Mouse (Mus musculus): ENCODE results near the gene Dgat2. TPM values are rescaled to one million over a fixed set of nuclear protein-coding genes. Genes with fewer than 3 reads are reported as not detected.

The Dgat2 gene
- polyA plus RNA-seq, 1 experiment from 2014 or later = 249 TPM

DNA sequence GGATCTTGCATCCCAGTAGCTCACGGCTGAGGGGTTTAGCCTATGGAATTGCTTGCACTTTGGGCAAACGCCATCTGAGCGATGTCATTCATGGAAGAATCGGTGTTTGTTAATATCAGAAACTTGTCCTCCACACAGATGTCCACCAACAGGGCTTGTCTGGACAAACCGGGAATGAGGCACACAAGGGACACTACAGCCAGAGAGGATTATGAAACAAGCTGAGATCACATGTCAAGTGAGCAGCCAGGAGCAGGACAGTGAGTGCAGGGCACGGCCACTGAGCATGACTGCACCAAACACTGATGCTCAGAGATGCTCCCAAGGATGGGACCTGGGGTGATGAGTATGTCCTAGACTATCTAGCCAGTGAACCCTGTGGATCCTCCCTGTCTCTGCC lies 42.9 kb upstream of the Dgat2 start:
- TF ChIP-seq EP300 (IDR thresholded peaks at IDR 0.05; ENCODE audit: low read depth) (no peak), CTCF (IDR thresholded peaks at IDR 0.05; ENCODE audit: low read depth) (no peak)
- ATAC-seq (peak; percentile 70), DNase-seq (no peak)
- Histone ChIP-seq H3K4me1 (ENCODE audit: insufficient read depth) (peaks cover 21% of the 10 kb centered on the region), H3K36me3 (replicated peaks; ENCODE audit: insufficient read depth, low read length) (peaks cover 6% of the 10 kb centered on the region; the same call in 1 of the 2 replicates), H3K27ac (ENCODE audit: low read depth) (peak overlapping the region; percentile 90), H3K4me3 (ENCODE audit: low read depth, low read length) (no peak overlapping the region), H3K4me2 (ENCODE audit: low read depth, low read length) (no peak overlapping the region), H3K9ac (replicated peaks) (no peak overlapping the region), H3K27me3 (ENCODE audit: insufficient read depth, low read length) (no peaks in the 10 kb centered on the region), H3K9me3 (ENCODE audit: low read length) (no peaks in the 10 kb centered on the region)
- 55% methylated on average over 6 of the region's 6 CpGs for WGBS (ENCODE audit: insufficient replicate concordance)

GRCm38 (mm10) chr7:99224648-99225190 lies 42.2 kb upstream of the Dgat2 start:
- peak; percentile 61 for DNase-seq
- TF ChIP-seq EP300 (IDR thresholded peaks at IDR 0.05; ENCODE audit: low read depth) (no peak; the same call in 1 of the 2 replicates), CTCF (IDR thresholded peaks at IDR 0.05; ENCODE audit: low read depth) (no peak)

GRCm38 (mm10) chr7:99224225-99224624 lies 41.7 kb upstream of the Dgat2 start:
- Histone ChIP-seq H3K9me3 (ENCODE audit: low read length) (no peaks in the 10 kb centered on the region), H3K4me1 (ENCODE audit: insufficient read depth) (peaks cover 16% of the 10 kb centered on the region), H3K4me3 (ENCODE audit: low read depth, low read length) (no peak overlapping the region), H3K36me3 (replicated peaks; ENCODE audit: insufficient read depth, low read length) (peaks cover 6% of the 10 kb centered on the region; the same call in 1 of the 2 replicates), H3K27me3 (ENCODE audit: insufficient read depth, low read length) (no peaks in the 10 kb centered on the region), H3K27ac (ENCODE audit: low read depth) (peak overlapping the region; percentile 90), H3K9ac (replicated peaks) (no peak overlapping the region), H3K4me2 (ENCODE audit: low read depth, low read length) (no peak overlapping the region)
- DNase-seq = no peak
- WGBS (ENCODE audit: insufficient replicate concordance) = 54% methylated on average over 7 of the region's 7 CpGs
- ATAC-seq = peak; percentile 9
- TF ChIP-seq EP300 (IDR thresholded peaks at IDR 0.05; ENCODE audit: low read depth) (0 out of 2 replicates have a peak, but pooled peaks have one; percentile 7), CTCF (IDR thresholded peaks at IDR 0.05; ENCODE audit: low read depth) (peak; percentile 59)

More at GRCm38 (mm10) chr7:99224648-99225190, 42.2 kb upstream of the Dgat2 start:
- 39% methylated on average over 1 of the region's 1 CpGs for WGBS (ENCODE audit: insufficient replicate concordance)
- H3K27ac ChIP-seq (ENCODE audit: low read depth) = peak overlapping the region; percentile 90
- ATAC-seq = peak; percentile 88
- no peaks in the 10 kb centered on the region for H3K9me3 ChIP-seq (ENCODE audit: low read length)
- no peaks in the 10 kb centered on the region for H3K27me3 ChIP-seq (ENCODE audit: insufficient read depth, low read length)
- peak overlapping the region; percentile 7; the same call in 1 of the 2 replicates for H3K4me2 ChIP-seq (ENCODE audit: low read depth, low read length)
- peak overlapping the region; percentile 48; the same call in 1 of the 2 replicates for H3K9ac ChIP-seq (replicated peaks)
- peaks cover 6% of the 10 kb centered on the region; the same call in 1 of the 2 replicates for H3K36me3 ChIP-seq (replicated peaks; ENCODE audit: insufficient read depth, low read length)
- peaks cover 18% of the 10 kb centered on the region for H3K4me1 ChIP-seq (ENCODE audit: insufficient read depth)
- no peak overlapping the region for H3K4me3 ChIP-seq (ENCODE audit: low read depth, low read length)

GRCm38 (mm10) chr7:99217338-99218074 lies 35.0 kb upstream of the Dgat2 start:
- Histone ChIP-seq H3K36me3 (replicated peaks; ENCODE audit: insufficient read depth, low read length) (0 out of 2 replicates have a peak, but pooled peaks cover 3% of the 10 kb centered on the region), H3K27me3 (ENCODE audit: insufficient read depth, low read length) (no peaks in the 10 kb centered on the region), H3K9ac (replicated peaks) (no peak overlapping the region), H3K4me3 (ENCODE audit: low read depth, low read length) (no peak overlapping the region), H3K4me2 (ENCODE audit: low read depth, low read length) (no peak overlapping the region), H3K4me1 (ENCODE audit: insufficient read depth) (peaks cover 26% of the 10 kb centered on the region), H3K27ac (ENCODE audit: low read depth) (no peak overlapping the region), H3K9me3 (ENCODE audit: low read length) (no peaks in the 10 kb centered on the region)
- TF ChIP-seq EP300 (IDR thresholded peaks at IDR 0.05; ENCODE audit: low read depth) = no peak
- no peak for TF ChIP-seq CTCF (IDR thresholded peaks at IDR 0.05; ENCODE audit: low read depth)
- peak; percentile 64 for DNase-seq
- peak; percentile 63 for ATAC-seq
- 59% methylated on average over 3 of the region's 3 CpGs for WGBS (ENCODE audit: insufficient replicate concordance)

DNA sequence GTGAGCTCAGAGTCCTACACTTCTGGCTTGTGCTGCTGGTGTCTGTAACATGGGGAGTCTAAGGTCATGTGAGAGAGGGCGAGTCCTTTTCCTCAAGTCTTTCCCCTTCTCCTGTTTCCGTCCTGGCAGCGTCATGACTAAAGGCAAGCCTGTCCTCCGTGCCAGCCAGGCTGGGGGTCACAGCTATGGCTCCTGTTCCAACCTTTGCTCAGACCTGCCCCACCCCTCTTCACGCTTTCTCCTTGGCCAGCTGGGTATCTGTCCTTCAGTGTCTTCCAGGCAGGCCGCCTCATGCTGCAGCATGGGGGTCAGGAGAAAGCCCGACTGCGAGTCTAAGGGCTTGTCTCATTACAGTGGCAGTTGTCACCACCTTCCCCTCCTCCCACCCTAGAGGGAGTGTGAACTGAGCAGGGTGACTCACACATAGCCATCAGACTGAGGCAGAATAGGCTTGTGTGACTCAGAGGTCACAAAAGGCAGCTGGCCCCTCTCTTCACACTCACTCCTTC lies 32.9 kb upstream of the Dgat2 start:
- H3K9ac ChIP-seq (replicated peaks) = no peak overlapping the region
- TF ChIP-seq CTCF (IDR thresholded peaks at IDR 0.05; ENCODE audit: low read depth) = no peak
- TF ChIP-seq EP300 (IDR thresholded peaks at IDR 0.05; ENCODE audit: low read depth) = no peak
- H3K4me1 ChIP-seq (ENCODE audit: insufficient read depth) = peaks cover 26% of the 10 kb centered on the region
- no peaks in the 10 kb centered on the region for H3K27me3 ChIP-seq (ENCODE audit: insufficient read depth, low read length)
- H3K4me2 ChIP-seq (ENCODE audit: low read depth, low read length) = no peak overlapping the region
- 64% methylated on average over 8 of the region's 8 CpGs for WGBS (ENCODE audit: insufficient replicate concordance)
- no peak overlapping the region for H3K27ac ChIP-seq (ENCODE audit: low read depth)
- DNase-seq = no peak
- no peaks in the 10 kb centered on the region for H3K9me3 ChIP-seq (ENCODE audit: low read length)
- H3K36me3 ChIP-seq (replicated peaks; ENCODE audit: insufficient read depth, low read length) = no peaks in the 10 kb centered on the region
- ATAC-seq = peak; percentile 60
- H3K4me3 ChIP-seq (ENCODE audit: low read depth, low read length) = no peak overlapping the region

DNA sequence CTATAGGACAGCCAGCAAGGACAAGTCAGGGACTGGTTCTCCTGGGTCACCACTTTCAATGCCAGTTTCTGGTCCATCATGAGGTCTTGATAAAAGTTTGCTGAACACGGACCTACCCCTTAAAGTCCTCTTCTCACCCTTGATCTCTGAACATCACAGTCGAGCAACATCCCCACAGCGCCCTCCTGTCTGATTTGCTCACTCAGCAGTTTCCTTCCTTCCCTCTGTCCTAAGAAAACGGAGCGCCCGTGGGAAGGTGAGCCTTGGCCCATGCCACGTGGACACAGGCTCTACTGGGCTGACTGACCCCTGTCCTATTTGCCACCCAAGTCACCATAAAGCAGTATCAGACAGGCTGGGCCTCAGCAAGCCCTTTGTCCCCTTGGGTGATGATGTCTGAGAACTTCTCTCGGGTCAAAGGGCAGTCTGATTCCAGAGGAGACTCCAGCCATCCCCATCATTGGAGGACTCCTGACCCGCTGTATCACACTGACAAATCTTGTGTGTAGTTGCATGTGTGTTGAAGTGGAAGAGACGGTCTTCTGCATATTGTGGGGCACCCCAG lies 32.2 kb upstream of the Dgat2 start:
- no peak overlapping the region for H3K9ac ChIP-seq (replicated peaks)
- no peak for DNase-seq
- no peaks in the 10 kb centered on the region for H3K27me3 ChIP-seq (ENCODE audit: insufficient read depth, low read length)
- no peaks in the 10 kb centered on the region for H3K9me3 ChIP-seq (ENCODE audit: low read length)
- H3K27ac ChIP-seq (ENCODE audit: low read depth) = no peak overlapping the region
- H3K36me3 ChIP-seq (replicated peaks; ENCODE audit: insufficient read depth, low read length) = no peaks in the 10 kb centered on the region
- TF ChIP-seq CTCF (IDR thresholded peaks at IDR 0.05; ENCODE audit: low read depth) (no peak), EP300 (IDR thresholded peaks at IDR 0.05; ENCODE audit: low read depth) (no peak)
- ATAC-seq = no peak
- H3K4me1 ChIP-seq (ENCODE audit: insufficient read depth) = peaks cover 26% of the 10 kb centered on the region
- 70% methylated on average over 10 of the region's 10 CpGs for WGBS (ENCODE audit: insufficient replicate concordance)
- H3K4me2 ChIP-seq (ENCODE audit: low read depth, low read length) = no peak overlapping the region
- no peak overlapping the region for H3K4me3 ChIP-seq (ENCODE audit: low read depth, low read length)
